Mouse (Mus musculus) myocyte (in vitro differentiated cells): ENCODE data around the gene Cyct. TPM values are rescaled to one million over a fixed set of nuclear protein-coding genes. Genes with fewer than 3 reads are reported as not detected.
A peak's percentile ranks its signal among the peaks of the same experiment; 100 is the strongest.

ENCODE experiments used
- H3K27me3 ChIP-seq: one replicate; pipeline ENCODE4 v1.6.1; 2011; ENCODE audit not compliant: control insufficient read depth, insufficient read depth, insufficient read length
- H3K36me3 ChIP-seq: one replicate; pipeline ENCODE4 v1.6.1; 2011; ENCODE audit not compliant: control insufficient read depth, insufficient read depth
- H3K4me2 ChIP-seq: one replicate; pipeline ENCODE4 v1.6.1; 2011; ENCODE audit warnings: low read depth, control low read depth
- H3K4me3 ChIP-seq: one replicate; pipeline ENCODE4 v1.5.1; 2011; ENCODE audit warnings: mild to moderate bottlenecking, control low read depth, moderate library complexity
- H3K79me2 ChIP-seq: one replicate; pipeline ENCODE4 v1.6.1; 2011; ENCODE audit not compliant: control insufficient read depth, insufficient read depth
- H3ac ChIP-seq: one replicate; pipeline ENCODE4 v1.6.1; 2011; ENCODE audit not compliant: control insufficient read depth, insufficient read length
- CEBPB ChIP-seq: IDR thresholded peaks from 2 replicates; pipeline ENCODE4 v1.6.1; 2011; ENCODE audit warnings: mild to moderate bottlenecking, moderate library complexity; ENCODE audit not compliant: poor library complexity, insufficient read depth, severe bottlenecking
- E2F4 ChIP-seq: IDR thresholded peaks from one replicate; pipeline ENCODE4 v1.6.1; 2011; ENCODE audit warnings: mild to moderate bottlenecking, control low read depth, moderate library complexity; ENCODE audit not compliant: insufficient read depth
- MAX ChIP-seq: IDR thresholded peaks from one replicate; pipeline ENCODE4 v1.6.1; 2011; ENCODE audit warnings: low read depth, mild to moderate bottlenecking, control low read depth
- MYOD1 ChIP-seq, 3 experiments: IDR thresholded peaks; one replicate each; pipeline ENCODE4 v1.6.1; 2011; ENCODE audit warnings: control low read depth in 2 of 3, low read depth in 2 of 3, mild to moderate bottlenecking in 2 of 3, moderate library complexity in 1 of 3; ENCODE audit not compliant: insufficient read length in 2 of 3, control insufficient read depth in 1 of 3
- MYOG ChIP-seq, 3 experiments: IDR thresholded peaks; one replicate each; pipeline ENCODE4 v1.6.1; 2011; ENCODE audit warnings: control low read depth in 2 of 3, low read depth in 2 of 3, mild to moderate bottlenecking in 2 of 3; ENCODE audit not compliant: insufficient read length in 2 of 3, control insufficient read depth in 1 of 3, insufficient read depth in 1 of 3
- POLR2A ChIP-seq: IDR thresholded peaks from one replicate; pipeline ENCODE4 v1.6.1; 2011; ENCODE audit warnings: low read depth, mild to moderate bottlenecking, control low read depth, moderate library complexity; ENCODE audit not compliant: insufficient read length
- POLR2AphosphoS2 ChIP-seq: IDR thresholded peaks from one replicate; pipeline ENCODE4 v1.6.1; 2011; ENCODE audit warnings: low read depth, control low read depth; ENCODE audit not compliant: insufficient read length
- REST ChIP-seq: IDR thresholded peaks from one replicate; pipeline ENCODE4 v1.6.1; 2011; ENCODE audit warnings: mild to moderate bottlenecking, control low read depth, moderate library complexity; ENCODE audit not compliant: insufficient read depth, insufficient read length
- SRF ChIP-seq: IDR thresholded peaks from one replicate; pipeline ENCODE4 v1.6.1; 2011; ENCODE audit warnings: low read depth; ENCODE audit not compliant: control insufficient read depth, insufficient read length
- TCF12 ChIP-seq: IDR thresholded peaks from one replicate; pipeline ENCODE4 v1.6.1; 2011; ENCODE audit warnings: mild to moderate bottlenecking, control low read depth; ENCODE audit not compliant: poor library complexity, insufficient read depth, severe bottlenecking
- TCF3 ChIP-seq: IDR thresholded peaks from one replicate; pipeline ENCODE4 v1.6.1; 2011; ENCODE audit warnings: low read depth, control low read depth; ENCODE audit not compliant: insufficient read length
- USF1 ChIP-seq: IDR thresholded peaks from one replicate; pipeline ENCODE4 v1.6.1; 2011; ENCODE audit warnings: low read depth, mild to moderate bottlenecking, control low read depth, moderate library complexity
- polyA plus RNA-seq: library from polyadenylated mRNA; unstranded; fragments of >200 nt; fragmentation: generic; extraction: Trizol; gene quantifications from one replicate; pipeline ENCODE4 v1.2.1, GENCODE M21; 2012; ENCODE audit warnings: missing spikeins

The Cyct gene
- polyA plus RNA-seq, 1 experiment = not detected

DNA sequence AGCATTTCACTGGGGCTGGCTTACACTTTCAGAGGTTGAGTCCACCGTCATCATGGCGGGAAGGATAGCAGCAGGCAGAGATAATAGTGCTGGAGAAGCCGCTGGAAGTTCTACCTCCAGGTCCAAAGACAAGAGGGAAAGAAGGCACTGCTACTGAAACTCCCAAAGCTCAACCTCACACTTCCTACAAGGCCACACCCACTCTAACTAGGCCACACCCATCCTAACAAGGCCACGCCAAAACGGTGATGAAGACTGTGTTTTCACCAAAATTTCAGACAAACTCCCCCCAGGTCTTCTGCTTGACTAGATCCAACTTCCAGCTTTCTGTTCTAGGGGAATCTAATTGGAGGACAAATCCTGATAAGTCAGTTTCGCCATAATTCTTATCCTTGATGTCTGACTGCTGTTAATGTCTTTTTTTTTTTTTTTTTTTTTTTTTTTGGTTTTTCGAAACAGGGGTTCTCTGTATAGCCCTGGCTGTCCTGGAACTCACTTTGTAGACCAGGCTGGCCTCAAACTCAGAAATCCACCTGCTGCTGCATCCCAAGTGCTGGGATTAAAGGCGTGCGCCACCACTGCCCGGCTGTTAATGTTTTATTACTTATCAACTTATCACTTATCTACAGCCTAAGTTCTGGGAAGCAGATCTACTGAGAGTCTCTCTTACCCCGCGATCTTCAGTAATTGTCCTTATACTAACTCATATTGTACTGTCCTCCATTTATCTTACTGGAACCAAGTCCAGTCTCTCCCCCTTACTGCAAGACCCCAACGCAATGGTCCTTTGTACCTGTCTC lies 8.8 kb upstream of the Cyct start:
- Histone ChIP-seq H3ac (no peak overlapping the region), H3K27me3 (no peaks in the 10 kb centered on the region), H3K4me2 (no peak overlapping the region), H3K4me3 (peak overlapping the region; percentile 86), H3K79me2 (peaks cover 7% of the 10 kb centered on the region), H3K36me3 (peaks cover 6% of the 10 kb centered on the region)
- TF ChIP-seq POLR2A (no peak), TCF12 (no peak), MYOD1 (IDR thresholded peaks at IDR 0.05; ENCODE audit: control insufficient read depth in 1 of 3, insufficient read length in 2 of 3, low read depth in 2 of 3) (no peak)

- H3ac ChIP-seq = no peak overlapping the region
- peaks cover 4% of the 10 kb centered on the region for H3K36me3 ChIP-seq
- H3K4me3 ChIP-seq = no peak overlapping the region
- no peak for TF ChIP-seq E2F4
- TF ChIP-seq MYOD1 (IDR thresholded peaks at IDR 0.05; ENCODE audit: control insufficient read depth in 1 of 3, insufficient read length in 2 of 3, low read depth in 2 of 3) = no peak
- no peak for TF ChIP-seq TCF12
- no peak for TF ChIP-seq MAX
- TF ChIP-seq SRF = no peak
- no peak for TF ChIP-seq CEBPB
- no peak for TF ChIP-seq TCF3
- no peak for TF ChIP-seq POLR2A
- TF ChIP-seq POLR2AphosphoS2 = no peak
- no peak for TF ChIP-seq REST
- no peak for TF ChIP-seq MYOG (IDR thresholded peaks at IDR 0.05; ENCODE audit: control insufficient read depth in 1 of 3, insufficient read depth in 1 of 3, insufficient read length in 2 of 3, low read depth in 2 of 3)
- no peak for TF ChIP-seq USF1
- H3K4me2 ChIP-seq = no peak overlapping the region
- peaks cover 7% of the 10 kb centered on the region for H3K79me2 ChIP-seq
- no peaks in the 10 kb centered on the region for H3K27me3 ChIP-seq
Measured at GRCm38 (mm10) chr2:76367188-76367922, 7.1 kb upstream of the Cyct start.

- no peaks in the 10 kb centered on the region for H3K27me3 ChIP-seq
- no peak overlapping the region for H3K4me2 ChIP-seq
- no peaks in the 10 kb centered on the region for H3K36me3 ChIP-seq
- H3ac ChIP-seq = no peak overlapping the region
- peaks cover 7% of the 10 kb centered on the region for H3K79me2 ChIP-seq
- no peak overlapping the region for H3K4me3 ChIP-seq
- TF ChIP-seq POLR2A (no peak), E2F4 (no peak), REST (no peak), POLR2AphosphoS2 (no peak), TCF3 (no peak), MAX (no peak), MYOD1 (IDR thresholded peaks at IDR 0.05; ENCODE audit: control insufficient read depth in 1 of 3, insufficient read length in 2 of 3, low read depth in 2 of 3) (no peak)
Measured at GRCm38 (mm10) chr2:76365811-76366210, 5.6 kb upstream of the Cyct start.

- no peak overlapping the region for H3K4me3 ChIP-seq
- no peak overlapping the region for H3K4me2 ChIP-seq
- H3K27me3 ChIP-seq = no peaks in the 10 kb centered on the region
- TF ChIP-seq TCF3 = no peak
- H3K79me2 ChIP-seq = no peaks in the 10 kb centered on the region
- H3ac ChIP-seq = no peak overlapping the region
- no peaks in the 10 kb centered on the region for H3K36me3 ChIP-seq
Measured at GRCm38 (mm10) chr2:76362111-76362510, 1.9 kb upstream of the Cyct start.

- no peak overlapping the region for H3K4me3 ChIP-seq
Measured at GRCm38 (mm10) chr2:76347839-76348238, 12.4 kb downstream of the Cyct start.

More at GRCm38 (mm10) chr2:76347839-76348238, 12.4 kb downstream of the Cyct start:
- no peaks in the 10 kb centered on the region for H3K27me3 ChIP-seq
- no peak overlapping the region for H3K4me2 ChIP-seq
- H3K79me2 ChIP-seq = no peaks in the 10 kb centered on the region
- H3K36me3 ChIP-seq = no peaks in the 10 kb centered on the region
- H3ac ChIP-seq = no peak overlapping the region
- no peak for TF ChIP-seq MYOG (IDR thresholded peaks at IDR 0.05; ENCODE audit: control insufficient read depth in 1 of 3, insufficient read depth in 1 of 3, insufficient read length in 2 of 3, low read depth in 2 of 3)
- no peak for TF ChIP-seq MYOD1 (IDR thresholded peaks at IDR 0.05; ENCODE audit: control insufficient read depth in 1 of 3, insufficient read length in 2 of 3, low read depth in 2 of 3)
- no peak for TF ChIP-seq MAX
- no peak for TF ChIP-seq REST
